Mouse (Mus musculus) stomach, postnatal 0 days (tissue): ENCODE data around the gene Pnkd.

ENCODE experiments used
- CTCF ChIP-seq: IDR thresholded peaks from 2 replicates; pipeline ENCODE4 v1.5.1; 2016; ENCODE audit warnings: antibody characterized with exemption, low read depth, mild to moderate bottlenecking, moderate library complexity
- EP300 ChIP-seq: optimal IDR thresholded peaks from 2 replicates; pipeline ENCODE3; 2016; ENCODE audit warnings: antibody characterized with exemption

DNA sequence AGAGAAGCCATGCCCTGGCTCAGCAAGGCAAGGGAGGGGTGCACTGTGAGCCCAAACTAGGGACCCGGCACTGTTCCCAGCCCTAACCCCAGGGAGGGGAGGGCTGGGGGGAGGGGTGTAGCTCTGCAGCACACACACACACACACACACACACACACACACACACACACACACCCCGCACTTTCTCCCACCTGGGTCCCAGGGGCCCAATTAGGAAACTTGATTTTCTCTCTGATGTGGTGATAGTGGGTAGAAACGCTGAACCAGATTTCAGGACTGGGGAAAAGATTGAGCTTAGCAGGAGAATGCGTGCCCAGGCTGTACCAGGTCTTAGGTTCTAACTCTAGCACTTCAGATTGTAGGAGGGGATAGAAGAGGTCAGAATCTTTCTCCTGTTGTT is 53.9 kb downstream of the Pnkd start:
- TF ChIP-seq CTCF: no peak
- no peak for TF ChIP-seq EP300
